Mouse (Mus musculus): ENCODE data around the gene Slc26a3. TPM values are rescaled to one million over a fixed set of nuclear protein-coding genes. Genes with fewer than 3 reads are reported as not detected.

Slc26a3 gene
- total and polyA plus RNA-seq, 3 experiments: 0.07 TPM; not detected in 2

GRCm38 (mm10) chr12:31401930-31402329 is 11.3 kb downstream of the Slc26a3 start:
- H3K9ac ChIP-seq (ENCODE audit: control insufficient read depth, low read depth, low read length, poor library complexity, severe bottlenecking): no peak overlapping the region
- H3K36me3 ChIP-seq (ENCODE audit: control insufficient read depth in 1 of 2, insufficient read depth in 2 of 2, low read length in 2 of 2): no peaks in the 10 kb centered on the region
- H3K4me1 ChIP-seq (ENCODE audit: control insufficient read depth in 1 of 2, insufficient read depth in 2 of 2, low read length in 2 of 2): peaks cover 0 to 5% of the 10 kb centered on the region in 2 experiments; a peak in 1 of 4 replicates
- H3K9me3 ChIP-seq (replicated peaks; ENCODE audit: insufficient read depth, low read length): no peaks in the 10 kb centered on the region
- no peak overlapping the region for H3K27ac ChIP-seq (ENCODE audit: control insufficient read depth, low read depth, low read length)
- no peaks in the 10 kb centered on the region for H3K79me2 ChIP-seq (ENCODE audit: control insufficient read depth, insufficient read depth, low read length, poor library complexity)
- no peak overlapping the region for H3K4me3 ChIP-seq (ENCODE audit: control insufficient read depth in 1 of 2, insufficient read depth in 1 of 2, low read depth in 2 of 2, low read length in 2 of 2)
- H3K27me3 ChIP-seq (ENCODE audit: control insufficient read depth in 1 of 2, insufficient read depth in 2 of 2, low read length in 2 of 2): 0 out of 4 replicates have a peak, but pooled peaks cover 0 to 1% of the 10 kb centered on the region in 2 experiments
- no peak for TF ChIP-seq TAL1 (IDR thresholded peaks at IDR 0.05; ENCODE audit: low read length)
- TF ChIP-seq EP300 (IDR thresholded peaks at IDR 0.05; ENCODE audit: low read depth in 1 of 2, low read length in 2 of 2): no peak
- TF ChIP-seq HCFC1 (IDR thresholded peaks at IDR 0.05; ENCODE audit: low read depth, low read length): no peak
- TF ChIP-seq MYB (IDR thresholded peaks at IDR 0.05; ENCODE audit: low read depth, low read length): no peak
- no peak for TF ChIP-seq POLR2A (IDR thresholded peaks at IDR 0.05; ENCODE audit: control insufficient read depth in 1 of 2, insufficient read depth in 1 of 2, low read depth in 1 of 2, low read length in 2 of 2, poor library complexity in 1 of 2)
- no peak for TF ChIP-seq CHD1 (IDR thresholded peaks at IDR 0.05; ENCODE audit: low read depth, low read length)
- TF ChIP-seq BHLHE40 (IDR thresholded peaks at IDR 0.05; ENCODE audit: borderline replicate concordance, low read depth, low read length): no peak
- no peak for DNase-seq (ENCODE audit: low read depth, low spot score)

GRCm38 (mm10) chr12:31404575-31405240 is 14.0 kb downstream of the Slc26a3 start:
- no peak overlapping the region for H3K4me3 ChIP-seq (ENCODE audit: control insufficient read depth in 1 of 2, insufficient read depth in 1 of 2, low read depth in 2 of 2, low read length in 2 of 2)
- H3K4me1 ChIP-seq (ENCODE audit: control insufficient read depth in 1 of 2, insufficient read depth in 2 of 2, low read length in 2 of 2): peaks cover 0 to 5% of the 10 kb centered on the region in 2 experiments; a peak in 1 of 4 replicates
- H3K79me2 ChIP-seq (ENCODE audit: control insufficient read depth, insufficient read depth, low read length, poor library complexity): no peaks in the 10 kb centered on the region
- TF ChIP-seq POLR2AphosphoS2 (IDR thresholded peaks at IDR 0.05; ENCODE audit: low read length) (no peak), MAX (IDR thresholded peaks at IDR 0.05; ENCODE audit: low read length) (no peak), KAT2A (conservative IDR thresholded peaks at IDR 0.05; ENCODE audit: low read depth, low read length) (no peak), GATA1 (IDR thresholded peaks at IDR 0.05; ENCODE audit: low read depth, low read length) (0 out of 2 replicates have a peak, but pooled peaks have one; percentile 5)
- H3K27me3 ChIP-seq (ENCODE audit: control insufficient read depth in 1 of 2, insufficient read depth in 2 of 2, low read length in 2 of 2): peaks cover 0 to 4% of the 10 kb centered on the region in 2 experiments; a peak in 1 of 4 replicates
- H3K9me3 ChIP-seq (replicated peaks; ENCODE audit: insufficient read depth, low read length): no peaks in the 10 kb centered on the region
- DNase-seq (ENCODE audit: low read depth, low spot score): peak; percentile 30
- no peak overlapping the region for H3K27ac ChIP-seq (ENCODE audit: control insufficient read depth, low read depth, low read length)
- H3K36me3 ChIP-seq (ENCODE audit: control insufficient read depth in 1 of 2, insufficient read depth in 2 of 2, low read length in 2 of 2): no peaks in the 10 kb centered on the region
- no peak overlapping the region for H3K9ac ChIP-seq (ENCODE audit: control insufficient read depth, low read depth, low read length, poor library complexity, severe bottlenecking)

DNA sequence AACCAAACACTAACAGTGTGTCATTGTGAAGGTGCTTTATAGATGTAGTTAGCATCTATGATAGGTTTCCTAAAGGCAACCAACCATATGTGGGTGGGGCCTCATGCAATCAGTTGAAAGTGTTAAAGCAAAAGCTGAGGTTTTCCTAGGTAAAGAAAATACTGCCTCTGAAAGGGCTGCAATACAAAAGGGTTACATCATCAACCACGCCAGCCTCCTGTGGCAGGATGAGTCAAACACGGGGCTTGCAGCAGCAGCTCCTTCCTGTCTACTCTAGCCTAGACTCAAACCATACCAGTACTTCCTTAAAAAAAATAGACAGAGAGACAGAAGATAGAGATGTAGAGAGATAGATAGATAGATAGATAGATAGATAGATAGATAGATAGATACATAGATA is 25.3 kb downstream of the Slc26a3 start:
- Histone ChIP-seq H3K9me3 (replicated peaks; ENCODE audit: insufficient read depth, low read length) (no peaks in the 10 kb centered on the region), H3K4me1 (ENCODE audit: control insufficient read depth in 1 of 2, insufficient read depth in 2 of 2, low read length in 2 of 2) (no peaks in the 10 kb centered on the region), H3K36me3 (ENCODE audit: control insufficient read depth in 1 of 2, insufficient read depth in 2 of 2, low read length in 2 of 2) (no peaks in the 10 kb centered on the region), H3K27ac (ENCODE audit: control insufficient read depth, low read depth, low read length) (no peak overlapping the region), H3K79me2 (ENCODE audit: control insufficient read depth, insufficient read depth, low read length, poor library complexity) (no peaks in the 10 kb centered on the region), H3K9ac (ENCODE audit: control insufficient read depth, low read depth, low read length, poor library complexity, severe bottlenecking) (no peak overlapping the region), H3K4me3 (ENCODE audit: control insufficient read depth in 1 of 2, insufficient read depth in 1 of 2, low read depth in 2 of 2, low read length in 2 of 2) (no peak overlapping the region), H3K27me3 (ENCODE audit: control insufficient read depth in 1 of 2, insufficient read depth in 2 of 2, low read length in 2 of 2) (peaks cover 0 to 4% of the 10 kb centered on the region in 2 experiments; a peak in 2 of 4 replicates)
- TF ChIP-seq HCFC1 (IDR thresholded peaks at IDR 0.05; ENCODE audit: low read depth, low read length): no peak
- no peak for TF ChIP-seq MXI1 (IDR thresholded peaks at IDR 0.05; ENCODE audit: low read depth, low read length)
- TF ChIP-seq SMC3 (IDR thresholded peaks at IDR 0.05; ENCODE audit: low read depth, low read length): no peak
- TF ChIP-seq BHLHE40 (IDR thresholded peaks at IDR 0.05; ENCODE audit: borderline replicate concordance, low read depth, low read length): no peak
- TF ChIP-seq POLR2AphosphoS2 (IDR thresholded peaks at IDR 0.05; ENCODE audit: low read length): no peak
- no peak for TF ChIP-seq NELFE (IDR thresholded peaks at IDR 0.05; ENCODE audit: low read depth, low read length)
- no peak for TF ChIP-seq TAL1 (IDR thresholded peaks at IDR 0.05; ENCODE audit: low read length)
- TF ChIP-seq ZMIZ1 (IDR thresholded peaks at IDR 0.05; ENCODE audit: low read depth, low read length): no peak
- TF ChIP-seq USF1 (IDR thresholded peaks at IDR 0.05; ENCODE audit: low read depth, low read length): no peak
- TF ChIP-seq CTCF (IDR thresholded peaks at IDR 0.05 in 2 of 3, conservative IDR thresholded peaks at IDR 0.05 in 1 of 3; ENCODE audit: control insufficient read depth in 1 of 3, insufficient read depth in 1 of 3, low read depth in 2 of 3, low read length in 3 of 3, poor library complexity in 1 of 3, severe bottlenecking in 1 of 3): no peak
- no peak for TF ChIP-seq GATA1 (IDR thresholded peaks at IDR 0.05; ENCODE audit: low read depth, low read length)
- no peak for TF ChIP-seq TCF12 (IDR thresholded peaks at IDR 0.05; ENCODE audit: low read depth, low read length)
- no peak for TF ChIP-seq MAFK (IDR thresholded peaks at IDR 0.05; ENCODE audit: borderline replicate concordance, low read depth, low read length)
- peak; percentile 21 for DNase-seq (ENCODE audit: low read depth, low spot score)
